Mouse (Mus musculus) intestine, embryonic 16.5 days (tissue): ENCODE results near the gene Fam49a. TPM values are rescaled to one million over a fixed set of nuclear protein-coding genes. Genes with fewer than 3 reads are reported as not detected.

Source experiments
- ATAC-seq: fragments of 200-750 bp; cut with Nextera tagmentation; 2 replicates; pipeline ENCODE4 v1.8.0; 2017; ENCODE audit warnings: moderate TSS enrichment, moderate library complexity
- H3K27ac ChIP-seq: fragments of 300-500 bp; sonication (generic); 2 replicates; pipeline ENCODE4 v1.5.1; 2014; ENCODE audit warnings: mild to moderate bottlenecking, low read length
- H3K27me3 ChIP-seq: fragments of 300-500 bp; sonication (generic); replicated peaks from 2 replicates; pipeline ENCODE4 v1.6.1; 2014; ENCODE audit warnings: low read length, control low read depth, mixed read lengths; ENCODE audit not compliant: control insufficient read depth, insufficient read depth
- H3K36me3 ChIP-seq: fragments of 300-500 bp; sonication (generic); 2 replicates; pipeline ENCODE4 v1.6.1; 2014; ENCODE audit warnings: low read length, control low read depth; ENCODE audit not compliant: control insufficient read depth, insufficient read depth
- H3K4me1 ChIP-seq: fragments of 300-500 bp; sonication (generic); 2 replicates; pipeline ENCODE4 v1.6.1; 2014; ENCODE audit warnings: low read length, control low read depth, mixed read lengths; ENCODE audit not compliant: control insufficient read depth, insufficient read depth
- H3K4me2 ChIP-seq: fragments of 300-500 bp; sonication (generic); 2 replicates; pipeline ENCODE4 v1.6.1; 2014; ENCODE audit warnings: low read depth, low read length, control low read depth
- H3K4me3 ChIP-seq: fragments of 300-500 bp; sonication (generic); 2 replicates; pipeline ENCODE4 v1.5.1; 2014; ENCODE audit warnings: mild to moderate bottlenecking, low read length
- H3K9ac ChIP-seq: fragments of 300-500 bp; sonication (generic); 2 replicates; pipeline ENCODE4 v1.6.1; 2014; ENCODE audit warnings: low read depth, low read length
- H3K9me3 ChIP-seq: fragments of 300-500 bp; sonication (generic); 2 replicates; pipeline ENCODE4 v1.6.1; 2016; ENCODE audit warnings: low read length, control low read depth; ENCODE audit not compliant: control insufficient read depth
- WGBS: fragments of 180-500 bp; shearing (Covaris S2); extraction: QIAGEN DNeasy Blood & Tissue Kit; methylation state at CpG from one replicate; pipeline ENCODE4 v1.1.7; 2014; 5-methylcytosine and 5-hydroxymethylcytosine counted together
- polyA plus RNA-seq: library from polyadenylated mRNA; unstranded; fragments of >200 nt; fragmentation: Nextera tagmentation; extraction: Ambion mirVana; gene quantifications from 2 replicates; pipeline ENCODE4 v1.2.1, GENCODE M21; 2015

Gene Fam49a
- polyA plus RNA-seq, 1 experiment from 2014 or later, result 8.6 TPM

GRCm38 (mm10) chr12:12427285-12427684 lies 165.3 kb downstream of the Fam49a start:
- Histone ChIP-seq H3K36me3 (no peaks in the 10 kb centered on the region), H3K9ac (no peak overlapping the region), H3K4me1 (no peaks in the 10 kb centered on the region), H3K4me3 (no peak overlapping the region), H3K27ac (no peak overlapping the region), H3K9me3 (no peaks in the 10 kb centered on the region), H3K27me3 (no peaks in the 10 kb centered on the region), H3K4me2 (no peak overlapping the region)
- peak; percentile 48; the same call in 1 of the 2 replicates for ATAC-seq
- 84% methylated on average over 1 of the region's 1 CpGs for WGBS

- Histone ChIP-seq H3K27ac (no peak overlapping the region), H3K4me1 (no peaks in the 10 kb centered on the region), H3K27me3 (no peaks in the 10 kb centered on the region), H3K36me3 (no peaks in the 10 kb centered on the region), H3K4me3 (no peak overlapping the region), H3K9me3 (no peaks in the 10 kb centered on the region), H3K4me2 (no peak overlapping the region), H3K9ac (no peak overlapping the region)
- 83% methylated on average over 7 of the region's 7 CpGs for WGBS
- peak; percentile 78; the same call in 1 of the 2 replicates for ATAC-seq
Measured at GRCm38 (mm10) chr12:12428886-12429285, 166.9 kb downstream of the Fam49a start.
